Mouse (Mus musculus): ENCODE results near the gene Hsdl2. TPM values are rescaled to one million over a fixed set of nuclear protein-coding genes. Genes with fewer than 3 reads are reported as not detected.
"Not testable (repeated sequence)": the region's sequence is repeated elsewhere in the genome, so short reads cannot be mapped to it uniquely, and the experiment has no call there.

Hsdl2 gene
- total RNA-seq, 2 experiments from 2014 or later: 8.9 to 14.6 TPM

DNA sequence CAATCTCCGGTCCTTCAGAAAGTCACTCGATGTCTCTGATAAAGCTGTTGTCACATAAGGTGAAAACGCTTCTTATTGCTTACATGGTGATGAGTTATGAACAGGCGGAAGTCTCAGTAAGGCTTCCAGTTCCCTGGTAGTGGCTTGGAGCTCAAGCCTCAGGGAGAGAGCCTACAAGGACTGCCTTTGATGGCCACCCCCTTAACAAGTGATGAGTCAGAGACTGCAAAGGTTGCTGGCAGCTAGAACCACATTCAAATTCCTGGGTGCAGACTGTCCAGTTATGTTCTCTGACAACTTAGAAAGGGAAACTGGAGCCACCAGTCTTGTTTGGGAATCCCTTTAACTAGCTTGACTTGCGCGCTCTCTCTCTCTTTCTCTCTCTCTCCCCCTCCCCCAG lies 21.2 kb upstream of the Hsdl2 start:
- ATAC-seq (replicated peaks; ENCODE audit: low FRiP score, poor library complexity, severe bottlenecking): no peak

DNA sequence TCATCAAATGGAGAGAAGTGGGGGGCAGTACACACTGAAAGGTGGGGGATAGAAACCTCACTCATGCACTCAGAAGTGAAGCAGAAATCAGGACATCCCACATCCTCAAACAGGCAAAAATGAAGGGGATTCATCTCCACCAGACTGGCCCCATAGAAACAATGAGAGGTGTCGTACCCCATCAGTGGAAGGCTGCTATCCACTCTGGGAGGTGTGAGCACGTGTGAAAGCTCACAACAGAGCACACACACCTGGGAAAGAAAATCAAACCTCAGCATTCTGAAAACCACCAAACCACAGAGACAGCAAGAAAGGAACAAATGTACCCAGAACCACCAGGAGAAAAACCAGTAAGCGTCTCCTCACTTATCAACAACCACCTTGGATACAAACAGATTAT lies 17.2 kb upstream of the Hsdl2 start:
- ATAC-seq (replicated peaks; ENCODE audit: low FRiP score, poor library complexity, severe bottlenecking): no peak

DNA sequence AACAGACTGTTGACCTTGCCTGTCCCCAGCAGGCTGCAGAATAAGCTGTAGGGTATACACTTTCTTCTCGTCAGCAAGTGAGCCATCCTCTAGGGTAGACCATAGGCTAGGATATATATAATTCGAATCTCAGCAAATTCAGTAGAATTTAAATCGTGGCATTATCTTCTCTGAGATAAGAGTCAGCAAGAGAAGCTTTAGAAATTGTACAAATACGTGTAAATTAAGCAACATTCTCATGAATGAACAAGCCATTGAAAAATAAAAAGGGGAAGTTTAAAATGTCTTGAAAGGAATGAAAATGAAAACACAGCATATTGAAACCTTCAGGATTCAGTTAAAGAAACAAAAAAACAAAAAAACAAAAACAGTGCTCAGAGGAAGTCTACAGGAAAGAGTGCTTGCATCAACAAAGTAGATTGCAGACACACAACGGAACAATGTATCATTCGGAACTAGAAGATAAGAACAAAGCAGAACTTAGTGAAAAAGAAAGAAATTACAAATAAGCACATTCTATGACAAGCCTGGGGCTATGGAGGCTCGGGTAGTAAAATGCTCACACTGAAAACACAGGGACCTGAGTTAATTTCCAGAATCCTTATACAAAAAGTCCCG lies 15.7 kb upstream of the Hsdl2 start:
- ATAC-seq (replicated peaks; ENCODE audit: low FRiP score, poor library complexity, severe bottlenecking): no peak

DNA sequence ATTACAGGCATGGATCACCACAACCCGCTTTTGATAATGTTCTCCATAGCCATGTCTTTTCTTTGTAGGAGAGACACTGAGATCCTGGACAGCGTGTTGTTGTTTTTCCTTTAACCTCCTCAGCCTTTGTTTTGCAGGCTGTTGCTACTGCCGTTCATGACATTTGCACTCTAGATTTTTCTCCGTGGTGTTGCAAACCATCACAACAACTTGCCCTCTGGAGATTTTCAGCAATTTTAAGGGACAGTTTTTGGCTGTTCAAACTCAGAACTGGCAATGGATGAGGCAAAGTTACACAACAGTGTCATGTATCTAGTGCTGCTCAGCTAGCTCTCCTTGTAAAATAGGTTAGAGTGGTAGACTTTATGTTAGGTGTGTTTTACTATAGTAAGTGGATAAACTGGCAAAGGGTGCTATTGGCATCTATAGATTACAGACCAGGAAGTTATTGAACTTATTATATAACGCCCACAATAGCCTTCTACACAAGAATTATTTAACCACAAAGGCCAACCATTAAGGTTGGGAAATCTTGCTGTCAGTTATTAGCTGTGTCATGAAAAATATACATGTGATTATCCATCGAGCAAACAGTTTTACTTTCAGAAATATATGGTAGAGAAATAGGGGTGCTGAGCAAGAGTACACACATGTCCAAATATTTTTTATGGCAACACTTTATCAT lies 13.6 kb upstream of the Hsdl2 start:
- no peak for ATAC-seq (replicated peaks; ENCODE audit: low FRiP score, poor library complexity, severe bottlenecking)

DNA sequence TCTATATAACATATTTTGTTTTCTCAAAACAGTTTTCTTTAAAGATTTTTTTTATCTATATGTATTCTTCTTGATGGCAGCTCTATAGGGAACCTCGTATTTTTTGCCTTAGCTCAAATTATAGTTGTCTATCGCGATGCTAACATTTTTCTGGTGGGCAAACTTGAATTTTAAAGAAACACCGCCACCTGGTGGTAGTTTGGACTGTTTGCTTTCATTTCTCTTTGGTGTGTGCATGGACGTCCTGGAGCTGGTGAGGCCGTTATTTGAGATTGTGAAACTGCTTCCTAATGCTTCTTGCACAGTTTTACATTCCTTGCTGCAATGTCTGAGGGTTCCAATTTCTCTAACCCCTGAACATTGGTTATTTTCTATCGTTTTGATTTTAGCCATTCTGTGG lies 11.8 kb upstream of the Hsdl2 start:
- ATAC-seq (replicated peaks; ENCODE audit: low FRiP score, poor library complexity, severe bottlenecking): peak; percentile 85

DNA sequence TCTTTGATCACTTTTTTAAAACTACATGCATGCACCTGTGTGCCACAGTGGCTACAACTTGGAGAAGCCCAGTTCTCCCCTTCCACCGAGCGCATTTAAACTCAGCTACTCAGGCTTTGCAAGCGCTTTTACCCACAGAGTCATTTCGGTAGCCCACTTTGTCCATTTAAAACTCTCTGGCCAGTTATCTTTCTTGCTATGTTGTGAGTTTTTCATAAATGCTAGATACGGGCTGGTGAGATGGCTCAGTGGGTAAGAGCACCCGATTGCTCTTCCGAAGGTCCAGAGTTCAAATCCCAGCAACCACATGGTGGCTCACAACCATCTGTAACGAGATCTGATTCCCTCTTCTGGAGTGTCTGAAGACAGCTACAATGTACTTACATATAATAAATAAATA lies 10.8 kb upstream of the Hsdl2 start:
- not testable (repeated sequence) for ATAC-seq (replicated peaks; ENCODE audit: low FRiP score, poor library complexity, severe bottlenecking)

DNA sequence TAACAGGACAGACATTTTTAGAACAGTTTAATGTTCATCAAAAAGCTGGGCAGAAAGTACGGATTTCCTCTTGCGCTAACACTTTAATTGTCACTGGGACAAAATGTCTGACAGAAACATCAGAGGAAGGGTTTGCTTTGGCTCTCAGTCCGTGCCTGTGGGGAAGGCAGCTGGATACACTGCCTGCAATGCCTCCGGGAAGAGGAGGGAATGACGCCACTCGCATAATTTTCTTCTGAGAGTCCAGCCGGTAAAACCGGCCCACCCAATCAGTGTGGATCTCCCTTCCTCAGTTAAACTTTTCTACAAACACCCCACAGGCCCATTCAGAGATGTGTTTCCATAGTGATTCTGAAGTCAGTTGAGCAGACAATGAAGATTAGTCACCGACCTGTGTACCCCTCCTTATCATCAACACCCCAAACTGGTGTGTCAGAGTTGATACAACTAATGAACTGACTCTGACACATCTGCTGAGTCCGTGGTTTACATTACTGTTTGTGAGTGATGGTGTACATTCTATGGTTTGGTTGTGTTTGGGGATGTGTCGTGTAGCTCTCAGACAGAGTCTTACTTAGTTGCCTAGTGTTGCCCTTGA lies 8.7 kb upstream of the Hsdl2 start:
- no peak; the same call in 1 of the 2 replicates for ATAC-seq (replicated peaks; ENCODE audit: low FRiP score, poor library complexity, severe bottlenecking)

DNA sequence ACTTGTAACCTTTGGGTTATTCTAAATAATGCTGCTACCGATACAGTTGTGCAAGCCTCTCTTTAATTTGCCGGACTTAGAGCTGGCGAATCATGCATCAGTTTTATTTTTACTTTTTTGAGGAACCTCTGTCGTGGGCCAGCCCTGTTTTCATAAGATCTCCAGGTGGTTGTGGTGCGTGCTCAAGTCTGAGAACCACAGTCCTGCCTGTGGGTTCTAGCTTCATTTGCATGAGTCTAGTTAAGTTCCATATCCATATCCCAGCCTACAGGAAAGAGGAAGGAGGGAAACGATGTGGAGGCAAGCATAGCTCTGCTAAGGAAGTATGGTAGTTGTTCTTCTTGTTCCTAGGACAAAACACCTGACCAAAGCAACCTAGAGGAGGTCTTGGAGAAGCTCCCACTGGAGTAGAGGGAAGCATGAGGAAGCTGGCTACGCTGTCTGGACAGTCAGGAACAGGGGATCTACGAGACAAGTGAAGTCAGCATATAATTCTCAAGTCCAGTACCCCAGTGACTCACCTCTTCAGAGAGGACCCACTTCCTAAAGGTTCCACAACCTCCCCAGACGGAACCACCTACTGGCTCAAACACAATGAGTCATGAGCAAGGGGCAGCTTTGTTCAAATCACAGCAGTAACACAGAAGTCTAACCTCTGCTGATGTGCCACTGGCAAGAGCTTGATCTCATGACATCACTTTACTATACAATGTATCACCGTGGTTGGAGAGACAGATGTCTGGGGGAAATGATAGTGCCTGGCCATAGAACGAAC lies 6.0 kb upstream of the Hsdl2 start:
- no peak for ATAC-seq (replicated peaks; ENCODE audit: low FRiP score, poor library complexity, severe bottlenecking)

DNA sequence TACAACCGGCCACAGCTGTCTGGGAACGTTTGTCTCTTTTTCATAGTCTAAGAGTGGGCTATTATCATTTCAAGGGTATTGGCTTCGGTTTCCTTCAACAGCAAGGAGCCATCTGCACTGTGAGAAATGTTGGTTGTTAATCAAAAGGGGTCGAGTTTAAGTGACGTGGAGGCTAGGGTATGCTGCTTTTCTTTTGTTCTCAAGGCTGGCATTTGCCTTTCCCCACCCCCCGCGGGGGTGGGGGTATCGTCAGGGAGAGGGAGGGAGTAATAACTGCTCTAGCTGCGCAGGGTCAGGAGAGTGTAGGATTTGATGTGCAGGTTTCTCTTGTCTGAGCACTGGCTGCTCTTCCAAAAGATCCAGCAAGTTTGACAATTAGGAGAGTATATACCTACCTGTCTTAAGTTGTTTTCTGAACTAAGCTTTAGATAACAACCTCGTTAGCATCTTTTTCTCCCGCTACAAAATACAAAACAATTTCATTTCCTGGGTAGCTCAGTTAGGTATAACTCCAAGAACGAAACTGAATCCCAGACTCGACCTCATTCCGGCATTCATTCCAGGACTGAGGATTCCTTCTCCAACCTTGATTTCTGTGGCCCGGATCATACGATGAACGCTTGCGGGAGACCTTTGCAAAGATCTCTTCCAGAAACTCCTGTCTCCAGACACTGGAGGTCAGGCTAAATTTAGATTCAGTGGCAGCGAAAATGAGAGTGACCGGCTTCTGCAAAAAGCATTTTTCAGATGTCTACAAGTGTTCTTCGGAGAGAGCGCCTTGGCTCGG lies 675 bp upstream of the Hsdl2 start:
- ATAC-seq (replicated peaks; ENCODE audit: low FRiP score, poor library complexity, severe bottlenecking): peak; percentile 5; the same call in 1 of the 2 replicates

DNA sequence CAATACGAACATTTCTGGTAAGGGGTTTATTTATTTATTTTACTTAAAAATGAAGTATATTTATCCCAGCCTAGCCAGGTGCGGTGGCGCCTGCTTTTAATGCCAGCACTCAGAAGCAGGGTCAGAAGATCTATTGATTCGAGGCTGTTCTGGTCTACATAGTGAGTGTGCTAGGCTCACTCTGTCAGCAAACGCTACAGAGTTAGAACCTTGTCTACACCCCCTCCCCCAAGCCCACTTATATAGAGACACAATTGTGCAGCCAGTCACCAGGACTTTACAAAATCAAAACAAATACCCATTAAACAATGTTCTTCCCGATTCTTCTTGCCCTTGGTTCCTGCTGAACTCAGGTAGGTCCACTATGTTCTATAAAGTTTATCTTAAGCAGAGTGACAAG lies 823 bp downstream of the Hsdl2 start:
- no peak for ATAC-seq (replicated peaks; ENCODE audit: low FRiP score, poor library complexity, severe bottlenecking)

DNA sequence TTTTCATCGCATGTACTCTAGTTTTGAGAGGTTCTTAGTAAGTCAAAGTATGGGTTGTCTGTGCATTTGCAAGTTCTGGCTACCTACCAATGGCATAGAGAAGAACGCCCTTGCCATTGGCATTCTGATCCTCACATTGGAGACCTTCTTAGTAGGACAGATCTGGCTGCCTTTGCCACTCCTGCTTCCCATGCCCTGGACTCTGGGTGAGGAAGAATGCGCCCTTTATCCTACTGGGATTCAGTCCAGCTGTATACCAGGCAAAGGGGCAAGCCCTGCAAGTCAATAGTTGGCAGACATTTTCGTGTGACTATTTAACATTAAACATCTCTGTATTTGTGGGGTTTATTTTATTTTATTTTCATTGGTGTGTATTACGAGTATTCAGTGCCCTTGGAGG lies 3.7 kb downstream of the Hsdl2 start:
- ATAC-seq (replicated peaks; ENCODE audit: low FRiP score, poor library complexity, severe bottlenecking): no peak

DNA sequence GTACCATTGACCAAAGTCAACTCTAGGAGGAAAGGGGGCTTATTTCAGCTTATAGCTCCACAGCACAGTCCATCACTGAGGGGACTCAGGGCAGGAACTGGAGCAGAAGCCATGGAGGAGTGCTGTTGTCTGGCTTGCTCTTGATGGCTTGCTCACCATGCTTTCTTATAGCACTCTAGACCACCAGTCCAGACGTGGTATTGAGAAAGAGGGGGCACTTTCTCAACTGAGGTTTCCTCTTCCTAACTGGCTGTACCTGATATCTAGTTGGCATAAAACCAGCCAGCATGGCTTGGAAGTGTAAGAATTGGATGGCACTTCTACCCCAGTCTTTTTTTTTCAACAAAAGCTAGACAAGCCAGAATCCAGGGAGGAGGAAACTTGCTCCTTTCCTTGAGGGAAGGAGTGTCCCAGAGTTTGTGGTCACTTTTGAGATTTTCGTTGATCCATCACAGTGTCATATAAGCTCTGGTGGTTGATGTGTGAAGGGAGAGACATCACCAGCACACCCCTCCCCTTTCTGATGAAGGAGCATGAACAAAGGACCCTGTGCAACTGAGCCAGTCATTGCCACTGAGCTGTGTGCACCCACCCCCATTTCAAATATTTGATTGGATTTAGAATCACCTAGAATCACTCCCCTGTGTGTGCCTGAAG lies 6.0 kb downstream of the Hsdl2 start:
- ATAC-seq (replicated peaks; ENCODE audit: low FRiP score, poor library complexity, severe bottlenecking): no peak

DNA sequence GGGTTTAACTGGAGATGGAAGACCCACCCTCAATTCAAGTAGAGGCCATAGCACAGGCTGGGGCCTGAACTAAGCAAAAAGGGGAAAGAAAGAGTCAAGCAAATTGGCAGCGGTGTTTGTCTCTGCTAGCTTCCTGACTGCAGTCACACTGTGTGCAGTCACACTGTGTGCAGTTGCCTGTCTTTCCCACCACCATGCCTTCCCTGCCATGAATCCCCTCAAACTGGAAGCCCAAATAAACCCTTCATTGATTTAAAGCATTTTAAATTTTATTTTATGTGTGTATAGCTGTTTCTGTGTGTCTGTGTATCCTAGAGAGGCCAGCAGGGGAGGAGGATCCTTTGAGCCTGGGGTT lies 6.5 kb downstream of the Hsdl2 start:
- ATAC-seq (replicated peaks; ENCODE audit: low FRiP score, poor library complexity, severe bottlenecking): no peak

DNA sequence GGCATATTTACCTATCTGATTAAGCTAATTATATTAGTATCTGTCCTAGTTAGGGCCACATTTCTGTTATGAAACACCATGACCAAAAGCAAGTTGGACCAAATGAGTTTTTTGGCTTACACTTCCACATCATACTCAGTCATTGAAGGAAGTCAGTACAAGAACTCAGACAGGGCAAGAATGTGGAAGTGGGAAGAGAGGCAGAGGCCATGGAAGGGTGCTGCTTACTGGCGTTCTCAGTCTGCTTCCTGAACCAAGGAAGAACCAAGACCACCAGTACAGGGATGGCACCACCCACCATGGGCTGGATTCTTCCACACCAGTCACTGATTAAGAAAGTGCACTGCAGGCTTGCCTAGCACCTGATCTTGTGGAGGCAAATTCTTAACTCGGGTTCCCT lies 13.3 kb downstream of the Hsdl2 start:
- no peak for ATAC-seq (replicated peaks; ENCODE audit: low FRiP score, poor library complexity, severe bottlenecking)

DNA sequence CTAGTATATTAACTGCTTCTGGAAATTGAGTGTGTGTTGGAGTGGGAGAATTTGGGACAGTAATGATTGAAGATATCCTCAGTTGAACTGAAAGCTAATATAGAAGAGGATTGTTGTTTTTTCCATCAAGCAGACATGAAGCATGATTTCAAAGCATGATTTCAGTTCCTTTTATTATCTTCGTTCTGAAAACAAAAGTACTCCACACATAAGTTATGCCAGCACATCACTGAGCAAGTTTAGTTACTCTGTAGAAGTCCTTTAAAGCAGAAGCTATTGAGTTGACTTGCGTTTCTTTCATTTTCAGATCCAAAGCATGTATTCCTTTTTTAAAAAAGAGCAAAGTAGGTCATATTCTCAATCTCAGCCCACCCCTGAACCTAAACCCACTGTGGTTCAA lies 15.2 kb downstream of the Hsdl2 start:
- no peak for ATAC-seq (replicated peaks; ENCODE audit: low FRiP score, poor library complexity, severe bottlenecking)

DNA sequence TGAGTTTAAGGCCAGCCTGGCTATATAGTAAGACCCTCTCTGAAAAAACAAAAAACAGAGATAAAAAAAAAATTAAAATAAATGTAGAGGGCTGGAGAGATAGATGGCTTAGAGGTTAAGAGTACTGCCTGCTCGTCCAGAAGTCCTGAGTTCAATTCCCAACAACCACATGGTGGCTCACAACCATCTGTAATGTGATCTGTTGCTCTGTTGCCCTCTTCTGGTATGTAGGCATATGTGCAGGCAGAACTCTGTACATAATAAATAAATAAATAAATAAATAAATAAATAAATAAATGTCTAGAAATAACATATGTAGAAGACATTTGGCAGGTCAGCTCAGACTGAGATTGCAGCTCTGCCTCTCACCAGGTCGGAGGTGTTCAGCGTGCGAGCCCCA lies 21.3 kb downstream of the Hsdl2 start:
- ATAC-seq (replicated peaks; ENCODE audit: low FRiP score, poor library complexity, severe bottlenecking): no peak

DNA sequence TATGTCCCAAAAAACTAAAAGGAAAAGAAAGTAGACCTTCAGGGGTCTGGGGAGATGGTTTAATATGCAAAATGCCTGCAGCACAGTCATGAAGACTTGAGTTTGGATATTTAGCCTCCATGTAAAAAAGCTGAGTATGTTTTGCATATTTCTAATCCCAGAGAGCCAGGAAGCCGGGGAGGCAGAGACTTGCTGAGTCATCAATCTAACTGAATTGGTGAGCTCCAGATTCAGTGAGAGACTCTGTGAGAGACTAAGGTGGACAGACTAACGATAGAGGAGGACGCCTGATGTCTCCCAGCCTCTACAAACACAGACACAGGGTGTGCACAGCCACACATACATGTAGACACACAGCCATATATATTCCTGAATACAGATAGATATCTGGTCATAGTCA lies 23.5 kb downstream of the Hsdl2 start:
- peak; percentile 72 for ATAC-seq (replicated peaks; ENCODE audit: low FRiP score, poor library complexity, severe bottlenecking)

DNA sequence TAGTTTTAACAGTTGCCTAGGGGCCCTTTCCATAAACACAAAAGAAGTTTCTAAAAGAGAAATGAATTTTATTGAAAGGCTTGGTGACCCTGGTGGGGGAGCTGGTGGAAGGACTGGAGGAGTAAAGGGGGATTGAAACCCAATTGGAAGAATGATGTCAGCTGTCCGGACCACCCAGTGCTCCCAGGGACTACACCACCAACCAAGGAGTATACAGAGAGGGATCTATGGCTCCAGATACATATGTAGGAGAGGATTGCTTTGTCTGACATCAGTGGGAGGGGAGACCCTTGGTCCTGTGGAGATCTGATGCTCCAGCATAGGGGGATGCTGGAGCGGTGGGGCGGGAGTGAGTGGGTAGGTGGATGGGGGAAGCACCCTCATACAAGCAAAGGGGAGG lies 24.1 kb downstream of the Hsdl2 start:
- ATAC-seq (replicated peaks; ENCODE audit: low FRiP score, poor library complexity, severe bottlenecking): no peak

DNA sequence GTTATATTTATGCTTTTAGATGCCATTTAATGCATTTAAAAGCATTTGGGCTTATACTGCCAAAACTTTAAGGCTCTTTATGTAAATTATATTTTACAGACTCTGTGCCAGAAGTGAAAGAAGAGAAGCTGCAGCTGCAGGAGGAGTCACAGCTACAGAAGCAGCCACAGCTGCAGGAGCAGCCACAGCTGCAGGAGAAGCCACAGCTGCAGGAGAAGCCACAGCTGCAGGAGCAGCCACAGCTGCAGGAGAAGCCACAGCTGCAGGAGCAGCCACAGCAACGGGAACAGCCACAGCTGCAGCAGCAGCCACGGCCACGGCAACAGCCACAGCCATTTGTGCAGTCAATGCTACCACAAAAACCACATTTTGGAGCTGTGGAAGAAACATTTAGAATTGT lies 29.0 kb downstream of the Hsdl2 start:
- ATAC-seq (replicated peaks; ENCODE audit: low FRiP score, poor library complexity, severe bottlenecking): no peak

DNA sequence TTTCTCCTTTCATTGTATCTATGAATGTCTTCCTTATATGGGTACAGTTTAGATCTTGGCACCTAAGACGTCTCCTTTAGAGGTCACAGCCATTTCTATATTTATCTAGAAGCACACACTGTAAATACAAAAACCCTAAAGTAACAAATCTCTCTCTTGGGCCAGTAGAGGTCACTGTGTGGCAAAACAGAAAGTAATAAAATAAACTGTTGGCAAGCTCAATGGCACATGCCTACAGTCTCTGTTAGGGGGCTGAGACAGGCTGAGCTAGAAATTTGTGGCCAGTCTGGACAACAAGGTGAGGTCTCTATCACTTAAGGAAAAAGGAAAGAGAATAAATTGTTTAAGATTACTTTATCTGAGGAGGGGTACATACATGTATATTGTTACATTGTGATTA lies 33.6 kb downstream of the Hsdl2 start:
- peak; percentile 81 for ATAC-seq (replicated peaks; ENCODE audit: low FRiP score, poor library complexity, severe bottlenecking)
